Comparison of ENCODE assay signal across 22 mouse cellular contexts in the genomic region with DNA sequence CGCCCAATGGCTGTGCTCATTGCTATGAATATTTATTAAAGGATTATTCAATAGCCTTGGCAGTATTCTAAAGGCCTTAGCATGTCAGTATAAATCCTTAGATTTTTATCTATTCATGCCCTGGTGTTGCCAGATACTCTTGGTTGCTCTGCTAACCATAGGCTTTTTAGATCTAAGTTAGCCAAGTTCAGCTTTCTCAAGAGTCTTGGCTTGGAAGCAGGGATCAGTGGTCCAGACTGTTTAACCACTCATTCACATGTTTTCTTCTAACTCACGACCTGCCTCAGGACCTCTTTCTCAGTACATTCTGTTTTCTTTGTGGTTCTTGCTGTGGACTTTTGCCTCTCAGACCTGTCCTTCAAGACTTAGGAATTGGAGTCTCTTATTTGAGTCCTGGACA.
DNase-seq lines count a peak whose midpoint lies in the region; ATAC-seq lines count a peak whose summit lies in the region.
"Had no signal": no experiment of that assay in that cellular context is flagged by ENCODE, and none has a peak within 500 bp of the region (broad histone marks: within the 10 kb centered on the region; RNA-seq: fewer than 3 reads in every experiment).

No protein-coding gene starts in this region.

- no peak for ATAC-seq in neural tube, embryonic 15.5 days (ENCODE audit: low FRiP score)
- ATAC-seq in heart, embryonic 11.5 days (replicated peaks; ENCODE audit: insufficient number of reproducible peaks, low FRiP score, low TSS enrichment) = no peak
- ATAC-seq: activated CD4-positive, CD25-positive, alpha-beta regulatory T cell, adult 4 months; CD4-positive, CD25-positive, alpha-beta regulatory T cell, adult 4 months; Patski had no signal

- no peak overlapping the region for H3K9ac ChIP-seq in neural tube, embryonic 15.5 days (replicated peaks)
- H3K9ac ChIP-seq in heart, embryonic 11.5 days (ENCODE audit: low read depth, low read length) = no peak overlapping the region

- no peak overlapping the region for H3K4me3 ChIP-seq in neural tube, embryonic 15.5 days (replicated peaks)
- no peak overlapping the region for H3K4me3 ChIP-seq in heart, embryonic 11.5 days (ENCODE audit: low read depth, low read length)

- no peaks in the 10 kb centered on the region for H3K4me1 ChIP-seq in neural tube, embryonic 15.5 days
- no peaks in the 10 kb centered on the region; the same call in 1 of the 2 replicates for H3K4me1 ChIP-seq in heart, embryonic 11.5 days (ENCODE audit: control insufficient read depth, insufficient read depth, low read length)

- H3K27ac ChIP-seq in neural tube, embryonic 15.5 days (replicated peaks) = no peak overlapping the region
- H3K27ac ChIP-seq in heart, embryonic 11.5 days (ENCODE audit: low read depth, low read length) = no peak overlapping the region

- H3K4me2 ChIP-seq in neural tube, embryonic 15.5 days = no peak overlapping the region
- no peak overlapping the region for H3K4me2 ChIP-seq in heart, embryonic 11.5 days

- DNase-seq in neural tube, embryonic 10.5 days (ENCODE audit: extremely low spot score, low spot score) = peak; percentile 3
- DNase-seq in fat pad, adult 2 months (ENCODE audit: extremely low read depth, low read depth, low spot score) = peak; percentile 54
- peak; percentile 53 for DNase-seq in fibroblast of lung, adult 2 months (ENCODE audit: low read depth)
- DNase-seq in Muller cell, postnatal 12 days (ENCODE audit: inconsistent ontology term) = no peak
- DNase-seq: adrenal gland, adult 2 months; adrenal gland, adult 8-10 months; adrenal gland, postnatal 10 days; adrenal gland, postnatal 14 days; adrenal gland, postnatal 25 days; adrenal gland, postnatal 36 days; B cell, adult 2 months; cerebellum, adult 11 months; cerebellum, adult 11-12 months; cerebellum, adult 18-20 months; cerebellum, adult 2 months had no signal

- H3K27me3 ChIP-seq in neural tube, embryonic 15.5 days (replicated peaks) = no peaks in the 10 kb centered on the region
- no peaks in the 10 kb centered on the region for H3K27me3 ChIP-seq in heart, embryonic 11.5 days (ENCODE audit: control insufficient read depth, insufficient read depth, low read length)
- H3K27me3 ChIP-seq: CH12.LX, Patski had no signal

- no peaks in the 10 kb centered on the region for H3K9me3 ChIP-seq in neural tube, embryonic 15.5 days (replicated peaks)
- no peaks in the 10 kb centered on the region for H3K9me3 ChIP-seq in heart, embryonic 11.5 days (replicated peaks; ENCODE audit: control insufficient read depth, low read length)

- WGBS in neural tube, embryonic 15.5 days = 88% methylated on average over 2 of the region's 2 CpGs
- WGBS in heart, embryonic 11.5 days (ENCODE audit: insufficient replicate concordance) = 77% methylated on average over 2 of the region's 2 CpGs

- no peaks in the 10 kb centered on the region for H3K36me3 ChIP-seq in neural tube, embryonic 15.5 days
- H3K36me3 ChIP-seq in heart, embryonic 11.5 days (ENCODE audit: control insufficient read depth, insufficient read depth, low read length) = no peaks in the 10 kb centered on the region
- H3K36me3 ChIP-seq: G1E had no signal
